Mouse (Mus musculus) kidney, adult 2 months (tissue): ENCODE measurements around the gene Ctbp2.

Source experiments
- CTCF ChIP-seq: fragments of 200-500 bp; conservative IDR thresholded peaks from 2 replicates; pipeline ENCODE4 v1.5.1; 2011; ENCODE audit warnings: low read depth, mild to moderate bottlenecking, control low read depth, low read length, moderate library complexity, mixed read lengths; ENCODE audit not compliant: insufficient read depth, insufficient read length
- POLR2A ChIP-seq: fragments of 200-500 bp; IDR thresholded peaks from one replicate; pipeline ENCODE4 v1.6.1; 2011; ENCODE audit warnings: low read depth, low read length, control low read depth

DNA sequence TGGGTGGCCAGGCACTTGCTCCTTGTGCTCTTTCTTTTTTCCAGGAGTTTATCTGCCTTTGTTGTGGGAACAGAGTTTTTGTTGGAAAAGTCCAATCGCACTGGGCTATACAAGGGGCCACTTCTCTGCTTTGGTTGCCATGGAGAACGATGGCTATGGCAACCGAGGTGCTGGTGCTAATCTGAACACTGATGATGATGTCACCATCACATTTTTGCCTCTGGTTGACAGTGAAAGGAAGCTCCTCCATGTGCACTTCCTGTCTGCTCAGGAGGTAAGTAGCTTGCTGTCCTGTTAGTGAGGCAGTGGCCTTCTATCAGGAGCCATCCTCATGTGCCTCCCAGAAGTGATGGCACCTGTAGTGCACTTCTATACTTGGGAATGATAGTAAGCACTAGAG lies 141.5 kb downstream of the Ctbp2 start:
- no peak for TF ChIP-seq CTCF
- no peak for TF ChIP-seq POLR2A
